12 mouse cellular contexts compared by ENCODE assay signal in the genomic region with DNA sequence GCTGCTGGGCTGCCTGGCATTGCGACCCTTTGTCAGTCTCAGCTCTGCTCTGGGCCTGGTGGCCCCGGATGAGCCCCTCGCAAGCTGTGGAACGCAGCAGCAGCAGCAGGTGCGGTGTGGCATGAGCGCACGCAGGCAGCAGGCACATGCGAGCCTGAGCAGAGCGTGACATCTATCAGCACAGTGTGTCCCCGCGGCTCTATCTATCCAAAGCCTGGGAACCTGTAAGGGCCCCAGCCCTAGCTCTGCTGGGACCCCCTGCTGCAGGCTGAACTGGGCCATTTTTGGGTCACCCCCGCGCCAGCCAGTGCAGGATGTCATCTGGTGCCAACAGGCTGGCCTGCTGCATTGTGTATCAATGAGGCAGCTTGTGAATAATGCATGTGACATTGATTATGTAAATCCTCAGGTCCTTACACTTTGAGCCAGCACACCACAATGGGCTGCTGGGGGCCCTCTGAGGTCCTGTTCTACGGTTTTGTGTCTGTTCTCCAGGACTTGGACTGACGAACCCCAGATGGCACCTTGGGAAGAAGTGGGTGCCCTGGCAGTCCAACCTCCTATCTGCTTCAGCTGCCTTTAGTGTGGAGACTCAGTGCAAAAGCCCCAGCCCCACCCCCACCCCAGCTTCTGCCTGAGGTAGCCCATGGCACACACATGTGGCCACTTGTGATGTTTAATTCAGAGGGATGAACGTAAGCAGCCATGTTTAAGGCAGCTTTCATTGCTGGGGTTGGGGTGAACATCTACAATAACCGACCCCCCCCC. TPM values are rescaled to one million over a fixed set of nuclear protein-coding genes. Genes with fewer than 3 reads are reported as not detected.
A peak's percentile ranks its signal among the peaks of the same experiment; 100 is the strongest.
DNase-seq lines count a peak whose midpoint lies in the region; ATAC-seq and TF ChIP-seq lines count a peak whose summit lies in the region.
"Had no signal": no experiment of that assay in that cellular context is flagged by ENCODE, and none has a peak within 500 bp of the region (broad histone marks: within the 10 kb centered on the region; RNA-seq: fewer than 3 reads in every experiment).

No protein-coding gene starts in this region.

- WGBS in hindbrain, embryonic 10.5 days, result 28% methylated on average over 17 of the region's 17 CpGs
- 7% methylated on average over 17 of the region's 17 CpGs for WGBS in midbrain, embryonic 14.5 days
- 82% methylated on average over 17 of the region's 17 CpGs for WGBS in lung, postnatal 0 days

- TF ChIP-seq CTCF in lung, postnatal 0 days (IDR thresholded peaks at IDR 0.05), result no peak

- peak; percentile 23 to 36 for DNase-seq in cerebellum, postnatal 10 days
- no peak for DNase-seq in cerebellum, adult 8-10 months
- peak; percentile 12 for DNase-seq in brain, embryonic 18.5 days (ENCODE audit: low read depth, low spot score)
- peak; percentile 75 for DNase-seq in hindbrain, embryonic 10.5 days (ENCODE audit: low spot score)
- peak; percentile 84 for DNase-seq in midbrain, embryonic 14.5 days
- no peak for DNase-seq in lung, postnatal 36 days
- no peak for DNase-seq in lung, postnatal 0 days (ENCODE audit: low spot score)
- DNase-seq in adipocyte (ENCODE audit: low spot score), result no peak
- DNase-seq: cerebellum, adult 18-20 months; heart, postnatal 4 days; kidney, postnatal 14 days had no signal

- H3K9me3 ChIP-seq in hindbrain, embryonic 10.5 days, result no peaks in the 10 kb centered on the region
- no peaks in the 10 kb centered on the region for H3K9me3 ChIP-seq in midbrain, embryonic 14.5 days (ENCODE audit: control insufficient read depth, low read length)
- no peaks in the 10 kb centered on the region for H3K9me3 ChIP-seq in lung, postnatal 0 days (ENCODE audit: low read length)

- H3K27ac ChIP-seq in hindbrain, embryonic 10.5 days, result peak overlapping the region; percentile 90
- H3K27ac ChIP-seq in midbrain, embryonic 14.5 days (replicated peaks; ENCODE audit: low read depth, low read length), result peak overlapping the region; percentile 92
- no peak overlapping the region for H3K27ac ChIP-seq in lung, postnatal 0 days (ENCODE audit: low read length)

- H3K4me3 ChIP-seq in hindbrain, embryonic 10.5 days, result peak overlapping the region; percentile 5
- H3K4me3 ChIP-seq in midbrain, embryonic 14.5 days (replicated peaks; ENCODE audit: low read depth, low read length), result no peak overlapping the region
- no peak overlapping the region for H3K4me3 ChIP-seq in lung, postnatal 0 days (ENCODE audit: low read depth, low read length)

- H3K36me3 ChIP-seq in hindbrain, embryonic 10.5 days, result no peaks in the 10 kb centered on the region
- H3K36me3 ChIP-seq in midbrain, embryonic 14.5 days (ENCODE audit: control insufficient read depth, insufficient read depth, low read length), result no peaks in the 10 kb centered on the region
- no peaks in the 10 kb centered on the region for H3K36me3 ChIP-seq in lung, postnatal 0 days (ENCODE audit: insufficient read depth, low read length)

- no peak for TF ChIP-seq EP300 in lung, postnatal 0 days (IDR thresholded peaks at IDR 0.05)

- H3K27me3 ChIP-seq in hindbrain, embryonic 10.5 days (ENCODE audit: insufficient read depth, poor library complexity, severe bottlenecking), result peaks cover 4% of the 10 kb centered on the region; the same call in 1 of the 2 replicates
- H3K27me3 ChIP-seq in midbrain, embryonic 14.5 days (ENCODE audit: control insufficient read depth, insufficient read depth, low read length), result no peaks in the 10 kb centered on the region
- H3K27me3 ChIP-seq in lung, postnatal 0 days (replicated peaks; ENCODE audit: insufficient read depth, low read length), result no peaks in the 10 kb centered on the region; the same call in 1 of the 2 replicates

- peak overlapping the region; percentile 18; the same call in 1 of the 2 replicates for H3K9ac ChIP-seq in midbrain, embryonic 14.5 days (replicated peaks; ENCODE audit: low read length)
- H3K9ac ChIP-seq in lung, postnatal 0 days (replicated peaks; ENCODE audit: low read depth), result no peak overlapping the region

- H3K4me1 ChIP-seq in hindbrain, embryonic 10.5 days (replicated peaks), result peaks cover 79% of the 10 kb centered on the region
- peaks cover 50% of the 10 kb centered on the region for H3K4me1 ChIP-seq in midbrain, embryonic 14.5 days (ENCODE audit: control insufficient read depth, insufficient read depth, low read length)
- H3K4me1 ChIP-seq in lung, postnatal 0 days (ENCODE audit: insufficient read depth, low read depth, low read length), result 0 out of 2 replicates have a peak, but pooled peaks cover under 1% of the 10 kb centered on the region

- peak overlapping the region; percentile 28 for H3K4me2 ChIP-seq in midbrain, embryonic 14.5 days (ENCODE audit: low read length)
- H3K4me2 ChIP-seq in lung, postnatal 0 days (replicated peaks; ENCODE audit: low read depth, low read length), result no peak overlapping the region

- ATAC-seq in midbrain, embryonic 14.5 days (ENCODE audit: low FRiP score, low TSS enrichment), result peak; percentile 86
- no peak for ATAC-seq in lung, postnatal 0 days

RNA-seq across cellular contexts. Expression of a gene that starts 27.2 kb away (rescaled TPM):
- 51.4 and 61.3 TPM in 2 replicates for polyA plus RNA-seq in hindbrain, embryonic 10.5 days (2016; fragmentation: Nextera tagmentation; extraction: Ambion mirVana)
- polyA plus RNA-seq in midbrain, embryonic 14.5 days (2014; fragmentation: Nextera tagmentation; extraction: Ambion mirVana), result 53.8 and 54.0 TPM in 2 replicates
- polyA plus RNA-seq in lung, postnatal 0 days (2015; fragmentation: Nextera tagmentation; extraction: Ambion mirVana), result 81.6 and 88.4 TPM in 2 replicates

RNA-seq across cellular contexts. Expression of a gene that starts 55.7 kb away (rescaled TPM):
- polyA plus RNA-seq in hindbrain, embryonic 10.5 days (2016; fragmentation: Nextera tagmentation; extraction: Ambion mirVana), result not detected in 2 replicates
- not detected in 2 replicates for polyA plus RNA-seq in midbrain, embryonic 14.5 days (2014; fragmentation: Nextera tagmentation; extraction: Ambion mirVana)
- not detected in 2 replicates for polyA plus RNA-seq in lung, postnatal 0 days (2015; fragmentation: Nextera tagmentation; extraction: Ambion mirVana)
- polyA plus RNA-seq: liver, adult 2 months had no signal

Comparison
In these comparisons a context has a peak if more than half of its experiments do, and no peak if none do; other contexts are left out.
1. DNase-seq: peak in cerebellum, postnatal 10 days (2 of 2), brain, embryonic 18.5 days (single experiment), hindbrain, embryonic 10.5 days (single experiment) and midbrain, embryonic 14.5 days (single experiment); none in cerebellum, adult 8-10 months (single experiment), lung, postnatal 36 days (single experiment), lung, postnatal 0 days (single experiment) and adipocyte (single experiment).